Mouse (Mus musculus): Measurements from ENCODE around the gene Tmem109.

DNA sequence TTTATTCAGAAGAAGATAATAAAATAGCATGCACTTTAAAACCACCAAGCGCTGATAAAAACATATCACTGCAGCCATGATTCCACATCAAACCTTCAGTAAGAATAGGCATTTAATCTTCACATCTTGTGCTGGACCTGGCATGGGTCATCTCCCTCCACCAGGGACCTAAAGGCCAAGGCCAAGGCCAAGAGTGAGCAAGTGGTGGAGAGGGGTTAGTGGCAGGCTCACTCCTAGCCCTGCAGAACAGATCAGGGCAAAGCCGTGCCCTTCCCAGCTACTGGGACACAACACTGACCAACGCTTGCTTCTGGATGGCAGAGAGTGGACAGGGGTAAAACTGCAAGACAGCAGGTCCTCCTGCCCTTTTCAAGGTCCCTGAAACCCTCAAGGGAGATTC, 11.1 kb downstream of the Tmem109 start:
- TF ChIP-seq CTCF (IDR thresholded peaks at IDR 0.05) (no peak), POLR2A (IDR thresholded peaks at IDR 0.05; ENCODE audit: insufficient read depth, low read depth, low read length) (no peak), EP300 (IDR thresholded peaks at IDR 0.05; ENCODE audit: insufficient read depth, low read depth, low read length) (no peak)
